Mouse (Mus musculus) CH12.LX (cell line): Measurements from ENCODE around the gene Slc4a2. TPM values are rescaled to one million over a fixed set of nuclear protein-coding genes. Genes with fewer than 3 reads are reported as not detected.
A peak's percentile ranks its signal among the peaks of the same experiment; 100 is the strongest.

Experiments
- DNase-seq: peaks from one replicate; pipeline ENCODE4 v3.0.0-alpha.2; 2013; ENCODE audit errors: extremely low read depth
- H3K27ac ChIP-seq: 2 replicates; pipeline ENCODE4 v1.5.1; 2012; ENCODE audit warnings: low read depth, mild to moderate bottlenecking, control low read depth, moderate library complexity; ENCODE audit not compliant: insufficient read depth
- H3K27me3 ChIP-seq: replicated peaks from 2 replicates; pipeline ENCODE3; 2012; ENCODE audit warnings: inconsistent platforms
- H3K36me3 ChIP-seq, 2 experiments: replicated peaks in 1 of 2; 2 replicates each; pipeline versions ENCODE3 to v1.6.1; 2012; ENCODE audit warnings: inconsistent platforms in 1 of 2, low read length in 1 of 2, mild to moderate bottlenecking in 1 of 2, mixed read lengths in 1 of 2, moderate library complexity in 1 of 2; ENCODE audit not compliant: control insufficient read depth in 1 of 2, insufficient read depth in 1 of 2
- H3K4me1 ChIP-seq, 2 experiments: 2 replicates each; pipeline ENCODE4 v1.6.1; 2012; ENCODE audit warnings: inconsistent platforms in 1 of 2, moderate library complexity in 1 of 2; ENCODE audit not compliant: insufficient read depth in 2 of 2, control insufficient read depth in 1 of 2
- H3K4me2 ChIP-seq: 2 replicates; pipeline ENCODE4 v1.6.1; 2012; ENCODE audit warnings: low read depth, mild to moderate bottlenecking, control low read depth; ENCODE audit not compliant: poor library complexity, insufficient read depth, severe bottlenecking
- H3K4me3 ChIP-seq, 3 experiments: fragments of 150-350 bp in 1 of 3; sonication (generic) in 1 of 3; replicated peaks in 1 of 3; 2 replicates each; pipeline versions ENCODE3 to v1.5.1; 2011 to 2012; ENCODE audit warnings: low read depth in 2 of 3, low read length in 2 of 3, mild to moderate bottlenecking in 2 of 3, moderate library complexity in 2 of 3, control low read depth in 1 of 3, improper control_type of control experiment in 1 of 3, inconsistent platforms in 1 of 3, mixed read lengths in 1 of 3; ENCODE audit not compliant: poor library complexity in 1 of 3
- H3K79me2 ChIP-seq: replicated peaks from 2 replicates; pipeline ENCODE4 v1.6.1; 2012; ENCODE audit warnings: mild to moderate bottlenecking, moderate library complexity; ENCODE audit not compliant: control insufficient read depth, poor library complexity, insufficient read depth, severe bottlenecking; ENCODE audit errors: extremely low read depth
- H3K9ac ChIP-seq: 2 replicates; pipeline ENCODE4 v1.6.1; 2012; ENCODE audit warnings: low read depth, mild to moderate bottlenecking, control low read depth, moderate library complexity; ENCODE audit not compliant: insufficient read depth
- H3K9me3 ChIP-seq: replicated peaks from 2 replicates; pipeline ENCODE3; 2012; ENCODE audit warnings: low read length, inconsistent platforms, mixed read lengths
- CHD2 ChIP-seq: IDR thresholded peaks from 2 replicates; pipeline ENCODE4 v1.6.1; 2011; ENCODE audit warnings: low read length, improper control_type of control experiment
- CTCF ChIP-seq, 2 experiments: IDR thresholded peaks in 1 of 2; conservative IDR thresholded peaks in 1 of 2; 2 replicates each; pipeline ENCODE4 v1.5.1; 2011 to 2012; ENCODE audit warnings: low read depth in 2 of 2, low read length in 2 of 2, improper control_type of control experiment in 1 of 2, inconsistent platforms in 1 of 2, mild to moderate bottlenecking in 1 of 2, moderate library complexity in 1 of 2
- E2F4 ChIP-seq: IDR thresholded peaks from 2 replicates; pipeline ENCODE4 v1.6.1; 2011; ENCODE audit warnings: low read depth, low read length, improper control_type of control experiment; ENCODE audit not compliant: insufficient replicate concordance
- EP300 ChIP-seq: IDR thresholded peaks from 2 replicates; pipeline ENCODE4 v1.6.1; 2011; ENCODE audit warnings: low read length, improper control_type of control experiment
- GABPA ChIP-seq: IDR thresholded peaks from 2 replicates; pipeline ENCODE4 v1.6.1; 2012; ENCODE audit warnings: low read depth, low read length, improper control_type of control experiment, inconsistent platforms; ENCODE audit not compliant: insufficient replicate concordance
- IRF4 ChIP-seq: IDR thresholded peaks from 2 replicates; pipeline ENCODE4 v1.6.1; 2014; ENCODE audit warnings: low read depth, mild to moderate bottlenecking, inconsistent platforms, low read length, improper control_type of control experiment
- JUN ChIP-seq: IDR thresholded peaks from 2 replicates; pipeline ENCODE4 v1.6.1; 2011; ENCODE audit warnings: low read depth, mild to moderate bottlenecking, low read length, improper control_type of control experiment, moderate library complexity; ENCODE audit not compliant: insufficient read depth
- JUND ChIP-seq: conservative IDR thresholded peaks from 2 replicates; pipeline ENCODE4 v1.6.1; 2011; ENCODE audit warnings: low read depth, low read length, improper control_type of control experiment
- KAT2A ChIP-seq: IDR thresholded peaks from 2 replicates; pipeline ENCODE4 v1.6.1; 2012; ENCODE audit warnings: low read length, improper control_type of control experiment, inconsistent platforms; ENCODE audit not compliant: insufficient replicate concordance
- MAX ChIP-seq: IDR thresholded peaks from 2 replicates; pipeline ENCODE4 v1.6.1; 2011; ENCODE audit warnings: low read length, improper control_type of control experiment
- MEF2A ChIP-seq: IDR thresholded peaks from 2 replicates; pipeline ENCODE4 v1.6.1; 2014; ENCODE audit warnings: low read depth, mild to moderate bottlenecking, inconsistent platforms, low read length, improper control_type of control experiment, borderline replicate concordance
- MXI1 ChIP-seq: IDR thresholded peaks from 2 replicates; pipeline ENCODE4 v1.6.1; 2011; ENCODE audit warnings: mild to moderate bottlenecking, low read depth, low read length, improper control_type of control experiment
- MYC ChIP-seq: IDR thresholded peaks from 2 replicates; pipeline ENCODE4 v1.6.1; 2011; ENCODE audit warnings: low read depth, mild to moderate bottlenecking, improper control_type of control experiment, low read length
- NRF1 ChIP-seq: IDR thresholded peaks from 2 replicates; pipeline ENCODE4 v1.6.1; 2014; ENCODE audit warnings: low read depth, mild to moderate bottlenecking, inconsistent platforms, low read length, improper control_type of control experiment, moderate library complexity
- PAX5 ChIP-seq: IDR thresholded peaks from 2 replicates; pipeline ENCODE4 v1.6.1; 2012; ENCODE audit warnings: low read length, inconsistent platforms, mixed read lengths
- POLR2A ChIP-seq: IDR thresholded peaks from 2 replicates; pipeline ENCODE4 v1.6.1; 2011; ENCODE audit warnings: low read depth, mild to moderate bottlenecking, improper control_type of control experiment, low read length
- POLR2AphosphoS2 ChIP-seq: IDR thresholded peaks from 2 replicates; pipeline ENCODE4 v1.6.1; 2011; ENCODE audit warnings: low read depth, low read length, improper control_type of control experiment
- RAD21 ChIP-seq: IDR thresholded peaks from 2 replicates; pipeline ENCODE4 v1.6.1; 2011; ENCODE audit warnings: low read depth, mild to moderate bottlenecking, low read length, improper control_type of control experiment, moderate library complexity
- RCOR1 ChIP-seq: conservative IDR thresholded peaks from 2 replicates; pipeline ENCODE4 v1.6.1; 2012; ENCODE audit warnings: low read depth, mild to moderate bottlenecking, inconsistent platforms, low read length, improper control_type of control experiment
- SIN3A ChIP-seq: IDR thresholded peaks from 2 replicates; pipeline ENCODE4 v1.6.1; 2012; ENCODE audit warnings: low read length, improper control_type of control experiment, inconsistent platforms
- SMC3 ChIP-seq: IDR thresholded peaks from 2 replicates; pipeline ENCODE4 v1.6.1; 2011; ENCODE audit warnings: low read depth, low read length, improper control_type of control experiment
- TBP ChIP-seq: conservative IDR thresholded peaks from 2 replicates; pipeline ENCODE4 v1.6.1; 2011; ENCODE audit warnings: low read depth, low read length, improper control_type of control experiment
- UBTF ChIP-seq: IDR thresholded peaks from 2 replicates; pipeline ENCODE4 v1.6.1; 2012; ENCODE audit warnings: low read depth, mild to moderate bottlenecking, inconsistent platforms, low read length, improper control_type of control experiment, moderate library complexity
- USF2 ChIP-seq: conservative IDR thresholded peaks from 2 replicates; pipeline ENCODE4 v1.6.1; 2011; ENCODE audit warnings: low read depth, low read length, improper control_type of control experiment
- ZC3H11A ChIP-seq: IDR thresholded peaks from 2 replicates; pipeline ENCODE4 v1.6.1; 2012; ENCODE audit warnings: low read depth, mild to moderate bottlenecking, inconsistent platforms, low read length, improper control_type of control experiment
- ZKSCAN1 ChIP-seq: IDR thresholded peaks from 2 replicates; pipeline ENCODE4 v1.6.1; 2012; ENCODE audit warnings: low read depth, inconsistent platforms, low read length, improper control_type of control experiment, borderline replicate concordance
- ZMIZ1 ChIP-seq: IDR thresholded peaks from 2 replicates; pipeline ENCODE4 v1.6.1; 2012; ENCODE audit warnings: low read depth, mild to moderate bottlenecking, inconsistent platforms, low read length, improper control_type of control experiment
- dilution Hi-C: fragments of 300-500 bp; cut with MboI; formaldehyde crosslinking; loops from 2 replicates; pipeline ENCODE4 v1.14.3; 2020; ENCODE audit warnings: low sequenced_read_pairs; ENCODE audit not compliant: extremely low pct_unique_long_range_greater_than_20kb, extremely low pct_ligation_motif_present
- in situ Hi-C: fragments of 300-500 bp; cut with MboI; formaldehyde crosslinking; loops from 3 replicates; pipeline ENCODE4 v1.14.3; 2019; ENCODE audit warnings: low sequenced_read_pairs, low pct_ligation_motif_present, low pct_unique_long_range_greater_than_20kb, mixed read lengths
- polyA plus RNA-seq: library from polyadenylated mRNA; unstranded; fragments of >175 nt; gene quantifications from 2 replicates; pipeline ENCODE4 v1.2.1, GENCODE M21; 2012; ENCODE audit warnings: low read depth; ENCODE audit not compliant: insufficient read length
- total RNA-seq, 2 experiments: library from RNA; depleted of rRNA; stranded (reverse); fragments of 300-350 nt in 1 of 2; fragments of >200 nt in 1 of 2; gene quantifications; 2 replicates each; pipeline ENCODE4 v1.2.3; 2012 to 2014

Gene Slc4a2
- total and polyA plus RNA-seq, 3 experiments, result 12.9 to 27.2 (median 18.6) TPM

DNA sequence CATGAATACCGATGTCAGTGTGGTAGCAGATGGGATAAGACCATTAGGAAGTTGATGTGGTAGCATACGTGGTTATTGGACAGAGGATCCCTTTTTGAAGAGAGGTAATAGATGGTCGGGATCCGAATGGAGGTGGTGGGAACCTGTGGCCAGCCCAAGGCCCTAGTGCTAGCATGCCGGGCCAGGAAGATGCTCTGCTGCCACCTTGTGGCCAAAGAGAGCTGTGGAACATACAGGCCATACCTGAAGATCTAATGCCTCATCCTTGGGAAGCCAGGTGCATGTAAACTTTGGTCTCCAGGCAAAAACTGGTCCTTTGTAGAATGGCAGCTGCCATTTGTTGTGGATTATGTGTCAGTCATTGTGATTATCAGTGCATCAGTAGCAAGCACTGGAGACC, 47.0 kb downstream of the Slc4a2 start (continued):
- no peak for TF ChIP-seq UBTF
- no peak for TF ChIP-seq ZKSCAN1
- peak; percentile 52; the same call in 1 of the 2 replicates for TF ChIP-seq ZC3H11A
- TF ChIP-seq JUN, result no peak
- no peak for TF ChIP-seq USF2
- TF ChIP-seq MAX, result no peak
- no peak for TF ChIP-seq TBP
- peak; percentile 91 to 96 for TF ChIP-seq CTCF (conservative IDR thresholded peaks at IDR 0.05 in 1 of 2, IDR thresholded peaks at IDR 0.05 in 1 of 2; ENCODE audit: low read depth in 2 of 2, low read length in 2 of 2)
- TF ChIP-seq IRF4, result no peak
- TF ChIP-seq JUND, result no peak
- TF ChIP-seq RCOR1, result no peak
- peak; percentile 90 for TF ChIP-seq RAD21
- TF ChIP-seq MEF2A, result no peak
- TF ChIP-seq E2F4, result no peak
- TF ChIP-seq GABPA, result no peak
- no peak for TF ChIP-seq POLR2AphosphoS2
- TF ChIP-seq MXI1, result no peak
- no peak for TF ChIP-seq MYC

DNA sequence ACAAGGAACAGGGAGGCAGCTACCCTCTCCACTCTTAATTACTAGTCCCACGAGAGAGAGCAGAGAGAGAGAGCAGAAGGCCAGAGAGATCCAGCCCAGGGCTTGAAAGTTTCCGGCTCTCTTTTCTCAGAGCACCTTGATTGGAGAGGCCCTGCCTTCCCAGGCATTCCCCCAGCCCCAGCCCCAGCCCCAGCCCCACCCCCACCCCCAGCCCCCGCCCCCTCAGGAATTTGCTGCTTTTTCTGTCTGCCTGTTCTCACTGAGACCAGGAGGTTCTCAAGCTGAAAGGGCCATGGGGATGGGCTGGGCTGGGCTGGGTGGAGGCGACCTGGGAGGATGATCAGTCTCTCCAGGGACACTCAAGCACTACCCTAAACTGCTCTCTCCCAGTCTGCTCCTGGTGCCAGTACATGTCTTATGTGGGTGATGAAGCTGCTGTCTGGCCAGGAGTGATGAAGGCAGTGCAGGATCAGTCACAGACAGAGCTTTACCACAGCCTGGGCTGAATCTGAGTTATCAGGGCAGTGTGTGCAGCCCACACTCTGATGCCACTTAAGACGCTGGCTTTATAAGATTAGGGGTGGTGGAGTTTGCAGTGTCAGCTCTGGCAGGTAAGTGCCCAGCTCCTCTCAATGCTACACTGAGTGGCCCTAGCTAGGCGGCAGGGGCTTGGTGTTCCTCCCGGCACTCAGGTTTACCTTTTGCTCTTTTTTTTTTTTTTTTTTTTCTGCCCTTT, 49.4 kb downstream of the Slc4a2 start:
- no peak overlapping the region for H3K9ac ChIP-seq
- no peaks in the 10 kb centered on the region for H3K9me3 ChIP-seq
- no peaks in the 10 kb centered on the region; a peak in 1 of 4 replicates for H3K4me1 ChIP-seq
- H3K27ac ChIP-seq, result no peak overlapping the region
- no peak for TF ChIP-seq IRF4
- TF ChIP-seq MEF2A, result no peak
- no peak for TF ChIP-seq EP300
- no peak for TF ChIP-seq KAT2A
- no peak for TF ChIP-seq USF2
- TF ChIP-seq CHD2, result no peak
- TF ChIP-seq SMC3, result no peak
- no peak for TF ChIP-seq POLR2A
- no peak for TF ChIP-seq MAX
- no peak for TF ChIP-seq ZMIZ1
- TF ChIP-seq NRF1, result no peak
- TF ChIP-seq SIN3A, result no peak
- no peak for TF ChIP-seq RAD21
- no peak for TF ChIP-seq E2F4
- TF ChIP-seq ZC3H11A, result no peak
- no peak for TF ChIP-seq PAX5
- TF ChIP-seq, all 38 proteins: peak for 0
- dilution Hi-C loops (no loop called here), in situ Hi-C loops (no loop called here)
- Histone ChIP-seq H3K79me2 (no peaks in the 10 kb centered on the region; the same call in none of the 2 replicates), H3K4me3 (no peak overlapping the region), H3K36me3 (peaks cover 27 to 85% of the 10 kb centered on the region in 2 experiments), H3K27me3 (no peaks in the 10 kb centered on the region), H3K4me2 (no peak overlapping the region)
- DNase-seq, result no peak
